Mouse (Mus musculus) liver, adult 2 months (tissue): Measurements from ENCODE around the gene Ubtf.

Experiments used
- CTCF ChIP-seq: fragments of 200-500 bp; IDR thresholded peaks from 2 replicates; pipeline ENCODE4 v1.5.1; 2011; ENCODE audit warnings: low read depth, low read length, control low read depth
- POLR2A ChIP-seq: fragments of 200-500 bp; IDR thresholded peaks from 2 replicates; pipeline ENCODE4 v1.6.1; 2011; ENCODE audit warnings: low read length, control low read depth; ENCODE audit not compliant: insufficient read depth; ENCODE audit errors: extremely low read depth

DNA sequence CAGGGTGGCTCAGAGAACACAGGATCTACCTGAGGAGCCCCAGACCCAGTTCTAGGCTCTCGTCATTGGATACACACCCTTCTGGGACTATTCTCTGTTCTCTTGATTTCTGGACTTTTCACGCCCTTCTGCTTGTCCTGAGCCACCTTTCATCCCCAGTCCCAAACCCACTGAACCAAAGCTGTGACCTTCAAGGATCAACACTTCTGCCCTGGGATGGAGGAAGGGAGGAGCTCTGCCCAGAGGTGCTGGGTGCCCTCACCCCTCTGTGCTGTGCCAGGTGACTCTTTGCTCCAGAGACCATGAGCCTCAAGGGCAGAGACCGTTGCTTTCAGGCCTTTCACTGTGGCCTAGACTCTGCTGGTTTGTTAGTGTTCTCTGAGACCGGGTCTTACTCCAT lies 49.7 kb upstream of the Ubtf start:
- TF ChIP-seq POLR2A = no peak
- TF ChIP-seq CTCF = no peak
